Mouse (Mus musculus): Measurements from ENCODE around the gene Sh3yl1. TPM values are rescaled to one million over a fixed set of nuclear protein-coding genes. Genes with fewer than 3 reads are reported as not detected.
A peak's percentile ranks its signal among the peaks of the same experiment; 100 is the strongest.

Sh3yl1 gene
- total RNA-seq, 2 experiments from 2014 or later: 1.3 to 2.4 TPM

DNA sequence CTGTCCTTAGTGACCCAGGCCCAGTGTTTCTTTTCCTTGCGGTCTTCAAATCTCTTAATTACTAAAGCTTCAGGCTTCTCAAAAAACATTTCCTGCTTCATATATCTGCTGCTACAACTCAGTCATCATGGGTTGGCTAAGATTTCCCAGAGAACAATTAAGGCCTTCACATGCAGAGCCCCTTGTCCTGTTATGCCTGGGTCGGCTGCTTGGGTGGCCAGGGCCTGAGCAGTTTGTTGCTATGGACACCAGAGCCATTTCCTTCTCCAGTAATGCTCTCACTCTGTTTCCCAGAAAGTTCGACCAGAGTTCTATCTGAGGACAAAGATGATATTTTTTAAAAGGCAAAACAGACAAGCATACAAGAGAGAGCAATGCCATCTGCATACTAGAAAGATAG lies 32.7 kb downstream of the Sh3yl1 start:
- no peak for DNase-seq

GRCm38 (mm10) chr12:30970700-30971099 lies 59.2 kb downstream of the Sh3yl1 start:
- DNase-seq: no peak

DNA sequence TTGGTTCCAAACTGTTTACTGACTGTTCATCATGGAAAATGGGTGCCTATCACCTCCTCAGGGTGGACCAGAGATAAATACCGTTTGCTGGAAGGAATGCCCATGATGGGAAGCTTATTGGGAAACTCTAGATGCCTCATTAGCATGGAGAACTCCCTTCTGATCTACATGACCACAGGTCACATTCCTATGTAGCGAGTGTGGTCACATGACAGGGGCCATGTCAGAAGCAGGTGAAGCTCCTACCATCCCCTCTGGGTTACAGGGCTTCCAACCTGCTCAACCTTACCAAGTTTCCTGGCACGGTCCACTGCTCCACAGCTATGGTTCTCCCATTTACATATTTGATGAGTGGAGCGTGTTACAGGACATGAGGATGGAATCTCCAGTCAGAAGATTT lies 92.3 kb downstream of the Sh3yl1 start:
- DNase-seq: no peak

DNA sequence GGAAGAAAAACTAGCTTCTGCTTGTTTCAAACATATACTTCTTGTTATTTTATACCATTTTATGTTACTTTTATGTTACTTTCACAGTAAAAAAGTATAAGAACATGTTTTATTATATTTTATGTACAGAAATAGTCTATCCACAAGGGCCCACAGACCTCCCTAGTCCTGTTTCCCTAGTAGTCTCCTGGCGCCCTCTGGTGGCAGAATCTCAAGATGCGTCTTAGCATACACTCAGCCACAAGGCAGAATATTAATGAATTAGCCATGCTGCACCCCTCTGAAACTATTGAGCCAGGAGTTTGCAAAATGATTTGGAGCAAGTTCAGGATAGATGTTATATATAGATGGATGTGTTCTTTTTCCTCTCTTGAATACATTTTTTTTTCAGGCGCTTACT lies 93.5 kb downstream of the Sh3yl1 start:
- peak; percentile 28 to 83 for DNase-seq

- DNase-seq: peak in 1 of 2 experiments; percentile 32
Observed at GRCm38 (mm10) chr12:31008171-31008570, 96.7 kb downstream of the Sh3yl1 start.

Other genes starting within 250 kb of the Sh3yl1 start
- 1 to 10 TPM; 1.0 to 2.0 TPM for gene Alkal2, start 27.3 kb upstream of the Sh3yl1 start, total RNA-seq (2021)
- gene Acp1, start 79 bp upstream of the Sh3yl1 start, total RNA-seq (2021): 10 to 100 TPM; 31.7 to 33.0 TPM
- under 1 TPM; 0.22 to 0.44 TPM for gene Fam110c, start 162.2 kb downstream of the Sh3yl1 start, total RNA-seq (2021)

Measured in heart, adult 18-20 months (tissue).